Mouse (Mus musculus): ENCODE measurements at regions not wholly inside any gene's neighbourhood (a gene's known extent, or its start where the extent isn't known, plus 50 kb on each side); places are given as distances from the start of the nearest gene placed in this dataset.

DNA sequence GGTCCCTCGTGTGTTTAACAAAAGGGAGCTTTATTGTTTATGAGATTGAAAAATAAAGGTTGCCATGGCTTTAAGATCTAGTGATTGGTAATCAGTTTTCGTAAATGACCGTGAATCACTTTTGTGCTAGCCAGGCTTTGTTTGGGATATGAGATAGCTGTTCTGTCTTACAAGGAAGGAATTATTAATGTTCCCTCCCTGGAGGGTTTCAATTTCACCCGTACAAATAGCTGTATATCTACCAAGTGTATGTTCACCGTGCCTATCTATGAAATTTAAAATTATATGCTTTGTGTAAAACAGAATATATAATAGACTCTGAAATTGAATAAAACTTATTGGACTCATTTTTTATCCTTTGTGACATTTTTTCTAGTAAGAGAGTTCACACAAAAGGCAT is 268.3 kb upstream of the Apob start:
- ATAC-seq (ENCODE audit: low read depth) = no peak
- H3K27me3 ChIP-seq (ENCODE audit: control insufficient read depth, insufficient read depth, low read depth, low read length) = no peaks in the 10 kb centered on the region
- H3K4me1 ChIP-seq (ENCODE audit: control insufficient read depth, low read depth, low read length) = no peaks in the 10 kb centered on the region
- H3K9me3 ChIP-seq (replicated peaks; ENCODE audit: control insufficient read depth, low read length) = no peaks in the 10 kb centered on the region
- no peak overlapping the region for H3K27ac ChIP-seq (ENCODE audit: low read length)
- H3K4me3 ChIP-seq (ENCODE audit: low read depth, low read length) = no peak overlapping the region
- no peaks in the 10 kb centered on the region for H3K36me3 ChIP-seq (ENCODE audit: control insufficient read depth, insufficient read depth)
- H3K4me2 ChIP-seq (ENCODE audit: low read depth, low read length) = no peak overlapping the region
- no peak overlapping the region for H3K9ac ChIP-seq (ENCODE audit: low read depth, low read length)
- 47% methylated on average over 5 of the region's 5 CpGs for WGBS (ENCODE audit: insufficient replicate concordance)

GRCm38 (mm10) chr12:7709872-7710271 is 267.6 kb upstream of the Apob start:
- Histone ChIP-seq H3K9ac (ENCODE audit: low read depth, low read length) (no peak overlapping the region), H3K27ac (ENCODE audit: low read length) (no peak overlapping the region), H3K27me3 (ENCODE audit: control insufficient read depth, insufficient read depth, low read depth, low read length) (no peaks in the 10 kb centered on the region), H3K9me3 (replicated peaks; ENCODE audit: control insufficient read depth, low read length) (no peaks in the 10 kb centered on the region), H3K4me3 (ENCODE audit: low read depth, low read length) (no peak overlapping the region), H3K4me2 (ENCODE audit: low read depth, low read length) (no peak overlapping the region), H3K4me1 (ENCODE audit: control insufficient read depth, low read depth, low read length) (no peaks in the 10 kb centered on the region), H3K36me3 (ENCODE audit: control insufficient read depth, insufficient read depth) (no peaks in the 10 kb centered on the region)
- 33% methylated on average over 2 of the region's 2 CpGs for WGBS (ENCODE audit: insufficient replicate concordance)
- ATAC-seq (ENCODE audit: low read depth) = no peak

GRCm38 (mm10) chr12:7715091-7715490 is 262.4 kb upstream of the Apob start:
- Histone ChIP-seq H3K27ac (ENCODE audit: low read length) (no peak overlapping the region), H3K36me3 (ENCODE audit: control insufficient read depth, insufficient read depth) (no peaks in the 10 kb centered on the region), H3K9me3 (replicated peaks; ENCODE audit: control insufficient read depth, low read length) (no peaks in the 10 kb centered on the region), H3K27me3 (ENCODE audit: control insufficient read depth, insufficient read depth, low read depth, low read length) (no peaks in the 10 kb centered on the region), H3K4me1 (ENCODE audit: control insufficient read depth, low read depth, low read length) (no peaks in the 10 kb centered on the region), H3K4me2 (ENCODE audit: low read depth, low read length) (no peak overlapping the region), H3K9ac (ENCODE audit: low read depth, low read length) (no peak overlapping the region), H3K4me3 (ENCODE audit: low read depth, low read length) (no peak overlapping the region)
- WGBS (ENCODE audit: insufficient replicate concordance) = 58% methylated on average over 4 of the region's 4 CpGs
- ATAC-seq (ENCODE audit: low read depth) = no peak

GRCm38 (mm10) chr12:7718556-7718955 is 258.9 kb upstream of the Apob start:
- Histone ChIP-seq H3K4me1 (ENCODE audit: control insufficient read depth, low read depth, low read length) (no peaks in the 10 kb centered on the region), H3K9ac (ENCODE audit: low read depth, low read length) (no peak overlapping the region), H3K27ac (ENCODE audit: low read length) (no peak overlapping the region), H3K4me3 (ENCODE audit: low read depth, low read length) (no peak overlapping the region), H3K4me2 (ENCODE audit: low read depth, low read length) (no peak overlapping the region), H3K27me3 (ENCODE audit: control insufficient read depth, insufficient read depth, low read depth, low read length) (no peaks in the 10 kb centered on the region), H3K9me3 (replicated peaks; ENCODE audit: control insufficient read depth, low read length) (no peaks in the 10 kb centered on the region), H3K36me3 (ENCODE audit: control insufficient read depth, insufficient read depth) (no peaks in the 10 kb centered on the region)
- ATAC-seq (ENCODE audit: low read depth) = no peak
- WGBS (ENCODE audit: insufficient replicate concordance) = 70% methylated on average over 2 of the region's 2 CpGs

DNA sequence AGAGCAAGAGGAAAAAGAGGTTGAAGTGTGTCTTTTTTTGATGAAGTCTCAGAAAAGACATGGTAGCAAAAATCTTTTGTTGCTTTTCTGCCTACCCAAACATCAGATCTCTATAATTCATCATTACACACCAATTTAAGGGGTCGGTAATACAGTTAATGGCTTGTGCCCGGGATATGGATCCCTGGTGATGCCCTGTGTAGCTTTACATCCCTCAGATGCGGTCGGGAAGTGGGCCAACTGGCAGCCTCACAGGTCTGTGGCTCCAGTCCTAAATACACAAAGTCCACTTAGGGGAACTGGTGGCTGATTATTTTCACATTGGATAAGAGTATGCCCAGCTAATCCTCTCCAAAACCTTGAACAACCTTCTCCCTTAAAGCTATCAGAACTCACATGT is 258.4 kb upstream of the Apob start:
- Histone ChIP-seq H3K36me3 (ENCODE audit: control insufficient read depth, insufficient read depth) (no peaks in the 10 kb centered on the region), H3K27ac (ENCODE audit: low read length) (no peak overlapping the region), H3K9ac (ENCODE audit: low read depth, low read length) (no peak overlapping the region), H3K4me1 (ENCODE audit: control insufficient read depth, low read depth, low read length) (no peaks in the 10 kb centered on the region), H3K4me2 (ENCODE audit: low read depth, low read length) (no peak overlapping the region), H3K27me3 (ENCODE audit: control insufficient read depth, insufficient read depth, low read depth, low read length) (no peaks in the 10 kb centered on the region), H3K4me3 (ENCODE audit: low read depth, low read length) (no peak overlapping the region), H3K9me3 (replicated peaks; ENCODE audit: control insufficient read depth, low read length) (no peaks in the 10 kb centered on the region)
- ATAC-seq (ENCODE audit: low read depth) = no peak
- WGBS (ENCODE audit: insufficient replicate concordance) = 52% methylated on average over 4 of the region's 4 CpGs

DNA sequence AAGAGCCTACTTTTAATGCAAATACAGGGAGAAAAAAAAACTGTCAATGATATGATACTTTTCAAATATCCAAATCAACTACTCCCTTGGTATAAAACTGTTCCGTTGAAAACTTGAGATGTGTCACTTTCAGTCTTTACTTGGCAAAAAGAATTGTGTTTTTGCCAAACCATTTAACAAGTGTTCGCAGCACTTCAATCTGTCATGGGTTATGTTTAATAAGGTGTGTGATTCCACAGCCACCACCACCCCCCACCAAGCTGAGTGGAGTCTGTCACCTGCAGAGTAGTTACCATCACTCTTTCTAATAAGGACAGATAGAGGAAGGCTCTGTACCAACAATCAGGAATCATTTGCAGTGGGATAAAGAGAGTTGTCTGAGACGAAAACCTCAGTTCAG is 252.5 kb upstream of the Apob start:
- WGBS (ENCODE audit: insufficient replicate concordance) = 63% methylated on average over 3 of the region's 3 CpGs

DNA sequence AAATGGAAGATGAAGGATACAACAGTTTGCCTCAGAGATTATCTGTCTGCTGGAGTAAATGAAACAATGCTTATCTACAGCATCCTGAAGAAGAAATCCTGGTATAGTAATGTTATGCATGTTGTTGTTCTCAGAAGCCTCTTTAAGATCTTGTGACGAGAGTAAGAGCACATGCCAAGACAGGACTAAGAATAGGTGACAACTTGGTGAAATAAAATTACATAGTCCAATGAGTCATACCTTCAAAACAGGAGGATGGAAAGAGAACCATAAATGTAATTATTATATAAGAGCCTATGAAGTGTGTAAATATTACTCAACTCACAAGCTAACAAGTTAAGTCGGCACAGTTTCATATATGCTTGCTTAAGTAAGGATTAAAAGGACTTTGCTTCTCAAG is 239.4 kb upstream of the Apob start:
- Histone ChIP-seq H3K36me3 (ENCODE audit: control insufficient read depth, insufficient read depth) (no peaks in the 10 kb centered on the region), H3K9ac (ENCODE audit: low read depth, low read length) (no peak overlapping the region), H3K27me3 (ENCODE audit: control insufficient read depth, insufficient read depth, low read depth, low read length) (no peaks in the 10 kb centered on the region), H3K4me1 (ENCODE audit: control insufficient read depth, low read depth, low read length) (no peaks in the 10 kb centered on the region), H3K4me3 (ENCODE audit: low read depth, low read length) (no peak overlapping the region), H3K9me3 (replicated peaks; ENCODE audit: control insufficient read depth, low read length) (no peaks in the 10 kb centered on the region), H3K4me2 (ENCODE audit: low read depth, low read length) (no peak overlapping the region), H3K27ac (ENCODE audit: low read length) (no peak overlapping the region)
- WGBS (ENCODE audit: insufficient replicate concordance) = 58% methylated on average over 2 of the region's 2 CpGs
- ATAC-seq (ENCODE audit: low read depth) = no peak

More for the DNA sequence above, 252.5 kb upstream of the Apob start:
- Histone ChIP-seq H3K4me2 (ENCODE audit: low read depth, low read length) (no peak overlapping the region), H3K9ac (ENCODE audit: low read depth, low read length) (no peak overlapping the region), H3K4me3 (ENCODE audit: low read depth, low read length) (no peak overlapping the region), H3K9me3 (replicated peaks; ENCODE audit: control insufficient read depth, low read length) (no peaks in the 10 kb centered on the region), H3K27ac (ENCODE audit: low read length) (no peak overlapping the region), H3K36me3 (ENCODE audit: control insufficient read depth, insufficient read depth) (no peaks in the 10 kb centered on the region), H3K27me3 (ENCODE audit: control insufficient read depth, insufficient read depth, low read depth, low read length) (no peaks in the 10 kb centered on the region), H3K4me1 (ENCODE audit: control insufficient read depth, low read depth, low read length) (no peaks in the 10 kb centered on the region)
- ATAC-seq (ENCODE audit: low read depth) = no peak

DNA sequence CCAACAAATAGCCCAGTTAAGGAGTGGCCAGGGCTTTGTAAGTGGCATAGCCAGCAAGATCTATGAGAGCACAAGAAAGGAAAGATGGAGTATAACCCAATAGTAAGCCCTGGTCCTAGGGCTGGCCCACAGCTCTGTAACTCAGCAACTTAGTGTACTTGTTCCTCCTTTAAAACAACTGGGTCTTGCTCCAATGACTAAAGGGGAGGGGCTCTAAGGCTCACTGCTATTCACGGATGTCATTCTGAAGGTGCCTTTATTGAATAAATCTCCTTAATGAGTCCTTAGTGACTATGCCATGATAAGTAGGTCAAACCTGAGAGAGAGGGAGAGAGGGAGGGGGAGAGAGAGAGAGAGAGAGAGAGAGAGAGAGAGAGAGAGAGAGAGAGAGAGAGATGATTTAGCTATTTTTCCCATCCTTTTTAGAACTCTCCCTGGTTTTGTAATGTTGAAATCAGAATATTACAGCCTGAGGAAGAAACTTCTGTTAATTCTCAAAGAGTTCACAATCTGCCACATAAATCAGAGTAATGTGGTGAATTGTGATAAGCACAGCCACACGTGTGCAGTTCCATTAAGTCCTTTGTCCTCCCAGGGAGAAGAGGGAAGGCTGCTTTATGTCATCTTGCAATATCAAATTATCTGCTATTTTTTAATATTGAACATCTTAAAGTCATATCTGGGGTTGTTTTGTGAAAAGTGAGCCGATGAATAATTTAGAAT is 238.7 kb upstream of the Apob start:
- H3K4me1 ChIP-seq (ENCODE audit: control insufficient read depth, low read depth, low read length) = no peaks in the 10 kb centered on the region
- no peak overlapping the region for H3K27ac ChIP-seq (ENCODE audit: low read length)
- no peak overlapping the region for H3K4me3 ChIP-seq (ENCODE audit: low read depth, low read length)
- WGBS (ENCODE audit: insufficient replicate concordance) = 41% methylated on average over 3 of the region's 3 CpGs
- H3K27me3 ChIP-seq (ENCODE audit: control insufficient read depth, insufficient read depth, low read depth, low read length) = no peaks in the 10 kb centered on the region
- ATAC-seq (ENCODE audit: low read depth) = no peak
- no peak overlapping the region for H3K4me2 ChIP-seq (ENCODE audit: low read depth, low read length)
- H3K9ac ChIP-seq (ENCODE audit: low read depth, low read length) = no peak overlapping the region
- no peaks in the 10 kb centered on the region for H3K9me3 ChIP-seq (replicated peaks; ENCODE audit: control insufficient read depth, low read length)
- H3K36me3 ChIP-seq (ENCODE audit: control insufficient read depth, insufficient read depth) = no peaks in the 10 kb centered on the region

DNA sequence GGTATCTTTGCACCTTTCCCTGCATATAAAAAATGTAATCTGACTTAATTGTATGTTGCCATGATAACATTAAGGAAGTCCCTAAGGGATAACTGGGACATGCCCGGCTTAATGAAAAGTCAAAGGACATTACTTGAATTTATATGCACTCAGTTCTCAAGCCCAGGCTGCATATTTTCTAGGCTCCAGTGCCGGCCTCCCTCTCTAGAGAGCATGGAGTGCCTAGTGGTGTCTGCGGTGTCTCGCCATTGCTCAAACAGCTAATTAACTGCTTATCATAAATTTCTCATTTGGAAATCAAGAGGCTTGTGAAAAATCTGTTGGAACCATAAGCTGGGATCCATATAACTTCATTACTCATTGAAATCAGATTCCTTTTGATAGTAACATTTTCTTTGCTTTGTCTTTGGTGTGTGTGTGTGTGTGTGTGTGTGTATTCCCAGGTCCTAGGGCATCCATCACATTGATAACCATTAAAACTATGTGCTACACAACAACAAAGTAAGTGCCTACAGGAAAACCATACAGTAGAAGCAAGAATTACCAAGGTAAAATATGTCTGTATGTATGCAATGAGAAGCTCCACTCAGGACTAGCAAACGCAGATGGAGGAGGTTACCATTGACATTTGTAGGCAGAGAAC is 238.0 kb upstream of the Apob start:
- Histone ChIP-seq H3K27ac (ENCODE audit: low read length) (no peak overlapping the region), H3K4me2 (ENCODE audit: low read depth, low read length) (no peak overlapping the region), H3K4me3 (ENCODE audit: low read depth, low read length) (no peak overlapping the region), H3K36me3 (ENCODE audit: control insufficient read depth, insufficient read depth) (no peaks in the 10 kb centered on the region), H3K9ac (ENCODE audit: low read depth, low read length) (no peak overlapping the region), H3K9me3 (replicated peaks; ENCODE audit: control insufficient read depth, low read length) (no peaks in the 10 kb centered on the region), H3K4me1 (ENCODE audit: control insufficient read depth, low read depth, low read length) (no peaks in the 10 kb centered on the region), H3K27me3 (ENCODE audit: control insufficient read depth, insufficient read depth, low read depth, low read length) (no peaks in the 10 kb centered on the region)
- ATAC-seq (ENCODE audit: low read depth) = no peak
- WGBS (ENCODE audit: insufficient replicate concordance) = 72% methylated on average over 5 of the region's 5 CpGs
